Mouse (Mus musculus) myocyte (in vitro differentiated cells): ENCODE measurements around the gene Atox1.

Source experiments
- CEBPB ChIP-seq: IDR thresholded peaks from 2 replicates; pipeline ENCODE4 v1.6.1; 2011; ENCODE audit warnings: mild to moderate bottlenecking, moderate library complexity; ENCODE audit not compliant: poor library complexity, insufficient read depth, severe bottlenecking
- E2F4 ChIP-seq: IDR thresholded peaks from one replicate; pipeline ENCODE4 v1.6.1; 2011; ENCODE audit warnings: mild to moderate bottlenecking, control low read depth, moderate library complexity; ENCODE audit not compliant: insufficient read depth
- MYOD1 ChIP-seq, 3 experiments: IDR thresholded peaks; one replicate each; pipeline ENCODE4 v1.6.1; 2011; ENCODE audit warnings: control low read depth in 2 of 3, low read depth in 2 of 3, mild to moderate bottlenecking in 2 of 3, moderate library complexity in 1 of 3; ENCODE audit not compliant: insufficient read length in 2 of 3, control insufficient read depth in 1 of 3
- POLR2A ChIP-seq: IDR thresholded peaks from one replicate; pipeline ENCODE4 v1.6.1; 2011; ENCODE audit warnings: low read depth, mild to moderate bottlenecking, control low read depth, moderate library complexity; ENCODE audit not compliant: insufficient read length
- POLR2AphosphoS2 ChIP-seq: IDR thresholded peaks from one replicate; pipeline ENCODE4 v1.6.1; 2011; ENCODE audit warnings: low read depth, control low read depth; ENCODE audit not compliant: insufficient read length
- REST ChIP-seq: IDR thresholded peaks from one replicate; pipeline ENCODE4 v1.6.1; 2011; ENCODE audit warnings: mild to moderate bottlenecking, control low read depth, moderate library complexity; ENCODE audit not compliant: insufficient read depth, insufficient read length
- TCF12 ChIP-seq: IDR thresholded peaks from one replicate; pipeline ENCODE4 v1.6.1; 2011; ENCODE audit warnings: mild to moderate bottlenecking, control low read depth; ENCODE audit not compliant: poor library complexity, insufficient read depth, severe bottlenecking
- USF1 ChIP-seq: IDR thresholded peaks from one replicate; pipeline ENCODE4 v1.6.1; 2011; ENCODE audit warnings: low read depth, mild to moderate bottlenecking, control low read depth, moderate library complexity

- TF ChIP-seq MYOD1 (IDR thresholded peaks at IDR 0.05; ENCODE audit: control insufficient read depth in 1 of 3, insufficient read length in 2 of 3, low read depth in 2 of 3) (no peak), POLR2A (peak; percentile 42), E2F4 (no peak), POLR2AphosphoS2 (peak; percentile 50), REST (no peak), CEBPB (no peak), TCF12 (no peak), USF1 (no peak)
These were observed 53.9 kb downstream of the Atox1 start for GRCm38 (mm10) chr11:55407133-55407532.
